Mouse (Mus musculus) stomach, postnatal 0 days (tissue): ENCODE measurements around the gene Cog8.

Experiments used
- CTCF ChIP-seq: IDR thresholded peaks from 2 replicates; pipeline ENCODE4 v1.5.1; 2016; ENCODE audit warnings: antibody characterized with exemption, low read depth, mild to moderate bottlenecking, moderate library complexity
- EP300 ChIP-seq: optimal IDR thresholded peaks from 2 replicates; pipeline ENCODE3; 2016; ENCODE audit warnings: antibody characterized with exemption

- TF ChIP-seq CTCF: no peak
- no peak for TF ChIP-seq EP300
Measured at GRCm38 (mm10) chr8:107046976-107047375, 9.5 kb downstream of the Cog8 start.
